Mouse (Mus musculus) hindbrain, embryonic 15.5 days (tissue): ENCODE results near the gene Gm9964. TPM values are rescaled to one million over a fixed set of nuclear protein-coding genes. Genes with fewer than 3 reads are reported as not detected.

Source experiments
- ATAC-seq: fragments of 200-750 bp; cut with Nextera tagmentation; 2 replicates; pipeline ENCODE4 v1.8.0; 2017; ENCODE audit warnings: low read depth, moderate number of reproducible peaks, moderate TSS enrichment; ENCODE audit not compliant: low FRiP score
- H3K27ac ChIP-seq: fragments of 300-500 bp; sonication (generic); replicated peaks from 2 replicates; pipeline ENCODE4 v1.5.1; 2015; ENCODE audit warnings: mild to moderate bottlenecking, inconsistent platforms
- H3K27me3 ChIP-seq: fragments of 300-500 bp; sonication (generic); 2 replicates; pipeline ENCODE4 v1.6.1; 2015; ENCODE audit warnings: control low read depth, inconsistent platforms
- H3K36me3 ChIP-seq: fragments of 300-500 bp; sonication (generic); 2 replicates; pipeline ENCODE4 v1.6.1; 2015; ENCODE audit warnings: control low read depth, inconsistent platforms
- H3K4me1 ChIP-seq: fragments of 300-500 bp; sonication (generic); replicated peaks from 2 replicates; pipeline ENCODE4 v1.6.1; 2015; ENCODE audit warnings: control low read depth, inconsistent platforms
- H3K4me2 ChIP-seq: fragments of 300-500 bp; sonication (generic); 2 replicates; pipeline ENCODE4 v1.6.1; 2015; ENCODE audit warnings: moderate library complexity, mild to moderate bottlenecking, inconsistent platforms
- H3K4me3 ChIP-seq: fragments of 300-500 bp; sonication (generic); 2 replicates; pipeline ENCODE4 v1.5.1; 2015; ENCODE audit warnings: mild to moderate bottlenecking, inconsistent platforms
- H3K9ac ChIP-seq: fragments of 300-500 bp; sonication (generic); 2 replicates; pipeline ENCODE4 v1.6.1; 2015; ENCODE audit warnings: inconsistent platforms
- H3K9me3 ChIP-seq: fragments of 300-500 bp; sonication (generic); 2 replicates; pipeline ENCODE4 v1.6.1; 2016; ENCODE audit warnings: control low read depth, inconsistent platforms
- WGBS: fragments of 180-500 bp; shearing (Covaris S2); methylation state at CpG from one replicate; pipeline ENCODE4 v1.1.7; 2015; 5-methylcytosine and 5-hydroxymethylcytosine counted together
- polyA plus RNA-seq: library from polyadenylated mRNA; unstranded; fragments of >200 nt; fragmentation: Nextera tagmentation; extraction: Ambion mirVana; gene quantifications from 2 replicates; pipeline ENCODE4 v1.2.1, GENCODE M21; 2015

Gm9964 gene
- polyA plus RNA-seq, 1 experiment from 2014 or later: not detected

GRCm38 (mm10) chr11:79293025-79293424, 3.7 kb downstream of the Gm9964 start:
- H3K27ac ChIP-seq: no peak overlapping the region
- peaks cover 5% of the 10 kb centered on the region; the same call in 1 of the 2 replicates for H3K4me1 ChIP-seq
- H3K9ac ChIP-seq: no peak overlapping the region
- no peak overlapping the region for H3K4me2 ChIP-seq
- no peaks in the 10 kb centered on the region for H3K9me3 ChIP-seq
- H3K4me3 ChIP-seq: no peak overlapping the region
- no peak for ATAC-seq
- no peaks in the 10 kb centered on the region for H3K27me3 ChIP-seq
- H3K36me3 ChIP-seq: no peaks in the 10 kb centered on the region
- WGBS: 97% methylated on average over 3 of the region's 3 CpGs

GRCm38 (mm10) chr11:79292130-79292529, 4.6 kb downstream of the Gm9964 start:
- Histone ChIP-seq H3K27me3 (no peaks in the 10 kb centered on the region), H3K4me1 (peaks cover 5% of the 10 kb centered on the region; the same call in 1 of the 2 replicates), H3K36me3 (no peaks in the 10 kb centered on the region), H3K9ac (no peak overlapping the region), H3K4me3 (no peak overlapping the region), H3K9me3 (no peaks in the 10 kb centered on the region), H3K27ac (no peak overlapping the region), H3K4me2 (no peak overlapping the region)
- no peak for ATAC-seq
- WGBS: 59% methylated on average over 3 of the region's 3 CpGs

- no peak overlapping the region for H3K9ac ChIP-seq
- H3K4me2 ChIP-seq: no peak overlapping the region
- ATAC-seq: no peak
- H3K36me3 ChIP-seq: no peaks in the 10 kb centered on the region
- H3K27me3 ChIP-seq: no peaks in the 10 kb centered on the region
- no peak overlapping the region for H3K27ac ChIP-seq
- H3K4me1 ChIP-seq: peaks cover 5% of the 10 kb centered on the region; the same call in 1 of the 2 replicates
- H3K4me3 ChIP-seq: no peak overlapping the region
- WGBS: 76% methylated on average over 5 of the region's 5 CpGs
- H3K9me3 ChIP-seq: no peaks in the 10 kb centered on the region
Measured at GRCm38 (mm10) chr11:79291651-79292050, 5.1 kb downstream of the Gm9964 start.

GRCm38 (mm10) chr11:79290473-79290872, 6.2 kb downstream of the Gm9964 start:
- H3K9me3 ChIP-seq: no peaks in the 10 kb centered on the region
- H3K4me1 ChIP-seq: peaks cover 5% of the 10 kb centered on the region; the same call in 1 of the 2 replicates
- no peak overlapping the region for H3K4me2 ChIP-seq
- H3K4me3 ChIP-seq: no peak overlapping the region
- H3K9ac ChIP-seq: no peak overlapping the region
- ATAC-seq: no peak
- H3K27me3 ChIP-seq: no peaks in the 10 kb centered on the region
- H3K36me3 ChIP-seq: no peaks in the 10 kb centered on the region
- 48% methylated on average over 2 of the region's 2 CpGs for WGBS
- H3K27ac ChIP-seq: no peak overlapping the region

- no peak overlapping the region for H3K9ac ChIP-seq
- no peak overlapping the region for H3K4me3 ChIP-seq
- WGBS: 89% methylated on average over 5 of the region's 5 CpGs
- H3K9me3 ChIP-seq: no peaks in the 10 kb centered on the region
- H3K27me3 ChIP-seq: no peaks in the 10 kb centered on the region
- no peak for ATAC-seq
- no peaks in the 10 kb centered on the region for H3K36me3 ChIP-seq
- H3K4me2 ChIP-seq: no peak overlapping the region
- peaks cover 4% of the 10 kb centered on the region; the same call in 1 of the 2 replicates for H3K4me1 ChIP-seq
- H3K27ac ChIP-seq: no peak overlapping the region
Measured at GRCm38 (mm10) chr11:79288913-79289640, 7.6 kb downstream of the Gm9964 start.

- H3K4me2 ChIP-seq: no peak overlapping the region
- no peak overlapping the region for H3K27ac ChIP-seq
- WGBS: 74% methylated on average over 7 of the region's 7 CpGs
- no peak for ATAC-seq
- H3K27me3 ChIP-seq: no peaks in the 10 kb centered on the region
- no peaks in the 10 kb centered on the region for H3K9me3 ChIP-seq
- H3K36me3 ChIP-seq: no peaks in the 10 kb centered on the region
- no peak overlapping the region for H3K4me3 ChIP-seq
- H3K4me1 ChIP-seq: no peaks in the 10 kb centered on the region
- H3K9ac ChIP-seq: no peak overlapping the region
Measured at GRCm38 (mm10) chr11:79288278-79288843, 8.3 kb downstream of the Gm9964 start.

- H3K9me3 ChIP-seq: no peaks in the 10 kb centered on the region
Measured at GRCm38 (mm10) chr11:79287447-79287846, 9.3 kb downstream of the Gm9964 start.

GRCm38 (mm10) chr11:79286305-79286799, 10.4 kb downstream of the Gm9964 start:
- Histone ChIP-seq H3K4me3 (no peak overlapping the region), H3K36me3 (no peaks in the 10 kb centered on the region), H3K4me1 (no peaks in the 10 kb centered on the region), H3K4me2 (no peak overlapping the region), H3K9me3 (no peaks in the 10 kb centered on the region), H3K27ac (no peak overlapping the region), H3K9ac (no peak overlapping the region), H3K27me3 (no peaks in the 10 kb centered on the region)
- 83% methylated on average over 9 of the region's 9 CpGs for WGBS
- ATAC-seq: no peak

More at GRCm38 (mm10) chr11:79287447-79287846, 9.3 kb downstream of the Gm9964 start:
- Histone ChIP-seq H3K36me3 (no peaks in the 10 kb centered on the region), H3K9ac (no peak overlapping the region), H3K27ac (no peak overlapping the region), H3K4me3 (no peak overlapping the region), H3K27me3 (no peaks in the 10 kb centered on the region), H3K4me1 (no peaks in the 10 kb centered on the region), H3K4me2 (no peak overlapping the region)
- ATAC-seq: no peak
- WGBS: 81% methylated on average over 6 of the region's 6 CpGs

- no peak overlapping the region for H3K27ac ChIP-seq
- ATAC-seq: no peak
- no peak overlapping the region for H3K4me3 ChIP-seq
- no peak overlapping the region for H3K9ac ChIP-seq
- 97% methylated on average over 4 of the region's 4 CpGs for WGBS
- H3K4me1 ChIP-seq: 0 out of 2 replicates have a peak, but pooled peaks cover 5% of the 10 kb centered on the region
- no peaks in the 10 kb centered on the region for H3K9me3 ChIP-seq
- H3K36me3 ChIP-seq: no peaks in the 10 kb centered on the region
- H3K27me3 ChIP-seq: no peaks in the 10 kb centered on the region
- no peak overlapping the region for H3K4me2 ChIP-seq
Measured at GRCm38 (mm10) chr11:79283350-79284030, 13.2 kb downstream of the Gm9964 start.

- Histone ChIP-seq H3K4me2 (no peak overlapping the region), H3K36me3 (no peaks in the 10 kb centered on the region), H3K9ac (no peak overlapping the region), H3K27ac (no peak overlapping the region), H3K4me1 (0 out of 2 replicates have a peak, but pooled peaks cover 5% of the 10 kb centered on the region), H3K27me3 (no peaks in the 10 kb centered on the region), H3K4me3 (no peak overlapping the region), H3K9me3 (no peaks in the 10 kb centered on the region)
- ATAC-seq: no peak
- 77% methylated on average over 5 of the region's 5 CpGs for WGBS
Measured at GRCm38 (mm10) chr11:79281396-79281795, 15.3 kb downstream of the Gm9964 start.

GRCm38 (mm10) chr11:79279732-79280405, 16.8 kb downstream of the Gm9964 start:
- WGBS: 58% methylated on average over 2 of the region's 2 CpGs
- Histone ChIP-seq H3K9me3 (no peaks in the 10 kb centered on the region), H3K4me1 (0 out of 2 replicates have a peak, but pooled peaks cover 5% of the 10 kb centered on the region), H3K4me3 (no peak overlapping the region), H3K9ac (no peak overlapping the region), H3K4me2 (no peak overlapping the region), H3K27me3 (no peaks in the 10 kb centered on the region), H3K36me3 (no peaks in the 10 kb centered on the region), H3K27ac (no peak overlapping the region; the same call in 1 of the 2 replicates)
- ATAC-seq: no peak
